Mouse (Mus musculus): ENCODE measurements around the gene Aldh3b1.

The Aldh3b1 gene

DNA sequence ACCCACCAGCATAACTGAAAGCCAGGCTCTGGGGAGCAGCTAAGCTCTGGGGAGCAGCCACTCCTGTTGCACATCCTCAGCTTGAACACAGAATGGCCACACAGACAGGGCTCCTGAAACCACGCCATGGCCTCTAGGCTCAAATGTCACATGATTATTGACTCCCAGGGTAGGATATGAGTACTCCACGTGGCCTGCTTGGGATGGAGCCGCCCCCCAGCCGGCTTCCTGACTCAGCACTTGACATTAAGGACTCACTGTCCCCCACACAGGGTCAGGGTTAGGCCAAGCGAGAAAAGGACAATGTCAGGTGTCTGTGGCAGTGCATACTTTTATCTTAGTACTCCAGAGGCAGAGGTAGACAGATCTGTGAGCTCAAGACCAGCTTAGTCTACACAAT, 19.4 kb downstream of the Aldh3b1 start:
- DNase-seq (ENCODE audit: low spot score in 2 of 2) = no peak

DNA sequence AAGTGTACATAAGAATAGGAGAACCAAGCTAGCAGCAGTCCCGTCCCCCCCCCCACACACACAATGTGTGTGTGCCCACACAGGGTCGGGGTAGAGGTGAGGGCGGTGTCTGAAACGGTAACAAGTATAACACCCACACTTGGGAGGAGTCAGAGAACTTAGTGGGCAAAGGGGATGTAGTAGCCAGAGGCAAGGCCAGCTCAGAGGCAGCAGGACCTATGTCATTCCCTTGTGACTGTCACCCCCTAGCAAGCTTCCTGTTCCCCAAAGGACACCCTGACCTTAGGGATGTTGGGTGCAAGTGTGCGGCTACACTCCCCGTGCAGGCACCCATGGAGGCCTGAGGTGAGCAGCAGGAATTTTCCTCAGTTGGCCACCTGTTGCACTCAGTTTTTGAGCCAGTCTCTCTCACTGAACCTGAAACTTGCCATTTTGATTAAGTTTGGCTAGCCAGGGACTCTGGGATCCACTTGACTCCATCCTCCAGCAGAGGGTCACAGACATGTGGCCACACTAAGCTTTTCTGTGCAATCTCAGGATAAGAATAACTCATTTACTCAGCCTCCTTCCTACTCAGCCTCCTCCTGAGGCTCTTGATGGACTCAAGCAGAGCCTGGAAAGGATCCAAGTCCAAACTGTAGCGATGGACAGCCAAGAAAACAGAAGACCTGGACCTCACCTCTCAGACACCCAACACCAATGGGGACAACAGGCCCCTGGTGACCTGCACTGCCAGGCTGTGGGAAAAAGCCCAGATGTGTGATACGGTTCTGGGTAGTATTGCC, 21.5 kb downstream of the Aldh3b1 start:
- DNase-seq (ENCODE audit: low spot score in 2 of 2) = no peak

DNA sequence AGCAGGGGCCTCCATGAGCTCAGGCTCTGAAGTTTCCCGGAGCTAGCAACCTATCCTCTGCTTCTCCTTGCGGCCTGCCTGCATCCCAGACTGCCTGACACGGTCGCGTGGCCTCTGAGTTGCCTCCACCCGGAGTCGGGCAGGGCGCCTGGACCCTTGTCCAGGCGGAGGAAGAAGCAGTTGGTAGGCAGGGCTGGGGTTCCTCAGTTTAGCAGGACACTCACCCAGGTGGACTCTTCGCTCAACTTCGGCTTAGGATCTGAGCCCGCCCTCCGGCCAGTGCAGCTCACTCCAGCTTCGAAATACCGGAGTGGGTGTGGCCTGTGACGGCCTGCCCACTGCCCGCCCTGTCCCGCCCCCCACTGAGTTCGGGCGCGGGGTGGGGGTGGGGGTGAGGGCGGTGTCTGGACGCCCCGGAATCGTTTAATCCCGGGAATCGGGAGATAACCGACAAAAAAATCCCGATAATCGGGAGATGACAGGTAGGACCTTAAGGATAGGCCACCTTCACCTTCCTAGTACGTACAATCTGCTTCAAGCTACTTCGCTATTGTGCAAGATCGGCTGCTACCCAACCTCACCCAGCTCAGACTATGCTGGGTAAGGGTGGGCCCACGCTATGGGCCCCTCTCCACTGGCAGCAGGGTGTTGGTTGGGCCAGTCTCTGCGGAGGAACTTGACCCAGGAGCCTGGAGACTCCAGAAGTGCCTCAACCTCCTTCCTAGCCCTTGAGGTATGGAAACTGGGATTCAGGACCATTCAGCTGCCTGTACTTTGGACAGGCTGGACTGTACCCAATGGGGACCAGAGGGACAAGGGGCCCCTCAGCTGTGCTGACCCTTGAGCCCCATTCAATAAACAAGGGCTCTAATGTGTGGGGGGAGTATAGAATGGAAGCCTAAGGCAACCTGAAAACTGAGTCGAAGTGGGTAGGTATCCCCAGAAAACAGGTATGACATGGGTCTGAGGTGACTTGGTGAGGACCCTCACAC, 22.5 kb downstream of the Aldh3b1 start, which contains the start of gene Tcirg1:
TSS of gene Tcirg1 (minus strand) at position 339 of the 992 bp plus-strand sequence.
- DNase-seq (ENCODE audit: low spot score in 2 of 2) = peak in 1 of 2 experiments; percentile 61

GRCm38 (mm10) chr19:3906326-3906725, 23.3 kb downstream of the Aldh3b1 start:
- no peak for DNase-seq (ENCODE audit: low spot score in 2 of 2)

DNA sequence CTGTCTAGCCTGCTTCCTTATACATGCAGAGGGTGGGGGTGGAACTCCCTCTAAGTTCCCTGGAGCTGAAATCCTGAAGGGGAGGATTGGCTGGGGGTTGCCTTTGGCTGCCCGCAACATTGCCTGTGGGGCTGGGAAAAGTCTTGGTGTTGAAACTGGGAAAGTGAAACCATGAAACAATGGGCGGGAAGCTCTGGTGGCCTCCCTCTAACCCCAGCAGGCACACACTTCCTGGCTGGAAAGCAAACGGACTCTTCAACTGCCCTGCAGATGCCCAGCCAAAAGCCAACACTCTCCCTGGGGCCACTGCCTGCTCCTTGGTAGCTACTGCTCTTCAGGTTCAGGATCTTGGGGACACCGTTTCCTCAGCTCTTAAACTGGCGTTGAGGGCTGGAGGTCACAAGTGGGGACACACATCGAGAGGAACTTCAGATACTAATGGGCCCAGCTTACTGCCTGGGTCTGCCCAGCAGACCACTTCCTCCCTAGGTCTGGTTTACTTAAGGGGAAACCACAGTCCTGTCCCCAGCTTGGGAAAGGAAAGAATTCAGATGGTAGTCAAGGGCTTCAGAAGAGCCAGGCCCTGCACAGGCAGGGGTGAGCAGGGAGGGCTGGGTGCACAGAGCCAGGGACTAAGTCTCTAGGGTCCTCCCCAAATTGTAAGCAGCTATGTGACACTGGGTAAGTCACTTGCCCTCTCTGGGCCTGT, 24.2 kb downstream of the Aldh3b1 start:
- DNase-seq (ENCODE audit: low spot score in 2 of 2) = no peak

DNA sequence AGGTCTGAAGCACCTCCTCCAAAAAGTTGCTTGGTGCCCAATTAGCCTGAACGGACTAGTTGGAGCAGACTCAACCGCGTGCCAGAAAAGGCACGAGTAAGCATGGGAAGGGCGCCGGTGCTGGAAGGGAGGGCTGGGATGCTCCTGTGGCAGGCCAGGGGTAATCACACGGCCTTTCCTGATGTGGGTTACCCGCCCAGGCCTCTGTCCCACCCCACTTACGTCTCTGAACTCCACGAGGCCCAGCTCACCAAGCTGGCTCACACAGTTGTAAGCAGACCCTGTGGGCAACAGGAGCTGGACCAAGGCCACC, 25.3 kb downstream of the Aldh3b1 start:
- DNase-seq (ENCODE audit: low spot score in 2 of 2) = no peak

DNA sequence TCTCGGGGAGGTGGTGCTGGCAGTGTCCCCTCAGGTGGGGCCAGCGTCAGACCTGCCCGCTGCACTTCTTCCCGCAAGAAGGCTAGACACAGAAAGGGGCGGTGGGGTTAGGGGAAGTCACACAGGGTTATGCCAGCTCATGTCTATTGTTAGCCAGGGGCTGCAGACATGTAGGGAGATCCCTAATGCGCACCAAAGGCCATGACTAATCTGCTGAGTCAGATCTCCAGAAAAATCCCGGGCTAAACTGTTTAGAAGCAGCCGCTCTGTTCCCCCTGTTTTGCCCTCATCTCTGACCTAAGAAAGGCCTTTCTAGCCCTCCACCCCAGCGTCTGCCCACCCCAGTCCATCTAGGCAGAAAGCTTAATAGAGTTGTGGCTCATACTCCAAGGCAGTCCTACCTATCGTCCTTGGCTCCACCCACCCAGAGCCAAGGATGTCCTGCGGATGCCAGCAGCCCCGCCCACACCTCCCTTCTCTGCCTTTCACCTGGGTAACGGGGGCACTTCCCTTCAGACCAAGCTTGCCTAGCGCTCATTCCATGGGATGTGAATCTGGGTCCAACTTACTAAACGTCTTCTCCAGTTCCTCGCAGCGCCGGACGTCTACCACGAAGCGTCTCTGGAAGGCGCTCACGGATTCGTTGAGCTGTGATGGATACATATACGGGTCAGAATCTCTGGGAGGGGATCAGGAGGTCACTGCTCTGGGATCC, 25.8 kb downstream of the Aldh3b1 start:
- no peak for DNase-seq (ENCODE audit: low spot score in 2 of 2)

DNA sequence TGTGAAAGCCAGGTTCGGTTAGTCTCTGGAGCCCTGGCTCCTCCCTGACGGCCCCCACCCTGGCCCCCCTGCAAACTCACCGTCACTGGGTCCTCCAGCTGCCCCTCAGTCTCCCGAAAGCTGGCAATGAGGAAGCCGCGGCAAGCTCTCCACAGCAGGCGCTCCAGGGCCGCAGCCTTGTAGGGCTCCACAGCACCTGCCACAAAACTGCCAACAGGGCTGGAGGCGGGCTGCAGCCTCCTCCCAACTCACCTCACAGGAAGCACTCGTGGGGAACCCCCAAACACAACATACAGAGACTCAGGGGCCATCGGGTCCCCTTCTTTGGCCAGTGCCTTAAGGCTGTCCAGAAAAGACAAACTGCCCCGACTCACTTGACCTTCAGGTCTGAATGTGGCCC, 26.6 kb downstream of the Aldh3b1 start:
- DNase-seq (ENCODE audit: low spot score in 2 of 2) = no peak

GRCm38 (mm10) chr19:3899618-3900017, 30.0 kb downstream of the Aldh3b1 start:
- DNase-seq (ENCODE audit: low spot score in 2 of 2) = no peak

DNA sequence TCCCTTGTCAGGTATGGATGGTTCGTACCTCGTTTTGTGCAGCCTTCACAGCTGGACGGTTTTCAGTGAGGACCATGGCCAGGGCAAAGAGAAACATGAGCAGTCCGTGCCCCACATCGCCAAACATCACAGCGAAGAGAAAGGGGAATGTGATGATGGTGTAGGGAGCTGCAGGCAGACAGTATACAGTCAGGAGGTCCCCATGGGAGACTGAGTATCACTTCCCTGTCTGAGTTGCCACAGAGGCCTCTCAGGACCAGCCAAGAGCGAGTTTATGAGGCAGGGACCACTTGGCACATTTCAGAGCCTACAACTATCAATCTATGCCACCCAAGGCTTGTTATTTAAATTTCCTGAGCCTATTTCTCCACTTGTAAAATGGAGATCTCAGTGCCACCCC, 30.7 kb downstream of the Aldh3b1 start:
- DNase-seq (ENCODE audit: low spot score in 2 of 2) = no peak

- DNase-seq (ENCODE audit: low spot score in 2 of 2) = no peak
Measured at GRCm38 (mm10) chr19:3897557-3897956, 32.1 kb downstream of the Aldh3b1 start.

GRCm38 (mm10) chr19:3896208-3896607, 33.4 kb downstream of the Aldh3b1 start:
- no peak for DNase-seq (ENCODE audit: low spot score in 2 of 2)

DNA sequence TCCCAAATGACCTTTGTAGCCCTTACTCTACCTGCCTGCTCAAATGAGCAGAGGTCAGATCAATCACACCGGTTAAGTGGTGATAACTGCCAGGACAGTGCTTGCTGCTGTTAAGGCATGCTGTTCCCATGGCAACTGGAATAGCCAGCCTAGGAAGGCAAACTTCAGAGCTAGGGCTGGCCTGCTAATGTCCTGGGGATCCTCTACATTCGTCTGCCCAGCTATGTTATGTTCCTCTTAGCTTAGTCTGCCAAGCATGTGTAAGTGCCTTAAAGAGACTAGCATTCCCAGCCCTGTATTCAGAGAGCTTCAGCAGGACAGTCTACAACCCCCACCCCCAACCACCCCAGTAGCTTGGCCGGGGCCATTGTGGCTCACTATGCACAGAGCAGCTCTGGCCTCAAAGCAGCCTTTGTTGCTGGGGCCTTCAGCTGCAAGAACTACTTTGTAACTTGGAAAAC, 34.4 kb downstream of the Aldh3b1 start:
- DNase-seq (ENCODE audit: low spot score in 2 of 2) = no peak

DNA sequence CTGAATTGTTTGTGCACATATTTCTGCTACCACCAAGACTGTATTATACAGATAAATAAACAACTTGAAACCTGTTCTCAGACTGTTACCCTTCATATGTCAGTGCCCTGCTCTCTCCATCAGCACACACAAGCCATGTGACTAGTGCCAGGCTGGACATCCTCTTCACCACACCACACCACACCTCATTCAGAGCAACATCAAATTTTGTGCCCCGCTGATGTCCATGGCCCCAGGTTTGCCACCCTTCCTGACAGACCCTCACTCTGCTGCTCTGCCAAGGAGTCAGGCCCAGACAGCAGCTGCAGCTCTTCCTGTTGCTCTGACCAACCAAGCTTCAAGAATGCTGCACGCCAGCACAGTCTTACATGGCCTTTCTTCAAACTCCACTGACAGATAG, 35.3 kb downstream of the Aldh3b1 start:
- no peak for DNase-seq (ENCODE audit: low spot score in 2 of 2)

- no peak for DNase-seq (ENCODE audit: low spot score in 2 of 2)
Measured at GRCm38 (mm10) chr19:3893545-3894116, 36.0 kb downstream of the Aldh3b1 start.

DNA sequence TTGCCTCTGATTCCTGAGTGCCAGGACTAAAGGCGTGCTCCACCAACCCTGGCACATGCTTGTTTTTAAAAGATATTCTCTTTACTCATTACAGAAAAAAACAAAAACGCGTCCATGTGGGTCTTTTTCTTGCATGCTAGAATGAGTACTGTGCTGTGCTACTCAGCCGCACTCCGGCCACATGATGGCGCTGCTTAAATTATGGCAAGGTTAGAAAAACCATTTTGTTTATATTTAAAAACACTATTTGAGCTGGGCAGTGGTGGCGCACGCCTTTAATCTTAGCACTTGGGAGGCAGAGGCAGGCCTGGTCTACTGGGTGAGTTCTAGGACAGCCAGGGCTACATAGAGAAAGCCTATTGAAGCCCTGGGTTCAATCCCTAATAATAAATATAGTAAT, 39.4 kb downstream of the Aldh3b1 start:
- DNase-seq (ENCODE audit: low spot score in 2 of 2) = no peak

DNA sequence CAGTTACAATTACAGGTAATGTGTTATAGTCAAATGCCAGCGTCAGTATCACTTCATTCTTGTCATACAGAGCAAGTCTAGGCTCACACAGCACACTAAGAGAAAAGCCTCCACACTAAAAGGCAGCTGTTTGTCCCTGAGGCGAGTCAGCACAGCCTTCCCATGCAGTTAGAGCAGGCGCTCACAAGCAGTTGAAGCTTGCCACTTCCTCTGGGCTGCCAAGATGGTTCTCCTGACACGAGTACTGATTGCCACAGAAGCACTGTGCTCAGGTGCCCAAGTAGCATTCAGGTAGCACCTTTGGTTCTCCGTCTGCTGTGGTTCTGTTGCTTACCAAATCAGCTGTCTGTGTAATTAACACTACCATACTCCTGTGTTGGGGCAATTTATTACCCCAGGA, 40.5 kb downstream of the Aldh3b1 start:
- DNase-seq (ENCODE audit: low spot score in 2 of 2) = no peak

DNA sequence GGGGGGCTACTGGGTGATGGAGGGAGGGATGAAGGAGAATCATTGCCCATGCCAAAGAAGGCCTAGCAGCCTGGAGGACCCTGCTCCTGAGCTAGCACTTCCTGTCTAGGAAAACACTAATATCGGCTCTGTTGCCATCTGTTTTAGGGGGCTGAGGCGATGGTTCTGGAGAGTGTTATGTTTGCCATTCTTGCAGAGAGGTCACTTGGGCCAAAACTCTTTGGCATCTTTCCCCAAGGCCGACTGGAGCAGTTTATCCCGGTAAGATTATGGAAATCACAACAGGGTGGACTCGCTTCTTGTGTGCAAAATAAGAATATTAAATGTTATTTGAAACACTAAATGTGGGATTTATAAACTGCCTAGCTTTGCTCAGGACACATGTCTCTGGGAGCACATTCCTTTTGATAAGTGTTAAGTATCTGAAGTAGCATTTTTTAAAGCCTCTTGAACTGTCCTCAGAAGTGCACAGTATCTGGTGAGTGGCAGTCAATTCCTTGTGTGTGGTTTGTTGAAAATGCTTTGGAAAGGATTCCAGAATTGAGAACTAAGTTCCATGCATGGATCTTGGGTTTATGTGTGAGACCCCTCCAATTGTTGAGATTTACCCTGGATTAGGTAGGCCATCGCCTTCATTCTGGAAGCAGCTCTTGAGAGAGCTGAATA, 45.1 kb downstream of the Aldh3b1 start:
- no peak for DNase-seq (ENCODE audit: low spot score in 2 of 2)

- no peak for DNase-seq (ENCODE audit: low spot score in 2 of 2)
Measured at GRCm38 (mm10) chr19:3882214-3882613, 47.4 kb downstream of the Aldh3b1 start.

- no peak for DNase-seq (ENCODE audit: low spot score in 2 of 2)
Measured at GRCm38 (mm10) chr19:3880054-3880848, 49.4 kb downstream of the Aldh3b1 start.

All from left cerebral cortex, adult 9 months (tissue).